Mouse (Mus musculus): ENCODE measurements around the gene Nadk2. TPM values are rescaled to one million over a fixed set of nuclear protein-coding genes. Genes with fewer than 3 reads are reported as not detected.

The Nadk2 gene
- total RNA-seq, 1 experiment, result 48.3 TPM

DNA sequence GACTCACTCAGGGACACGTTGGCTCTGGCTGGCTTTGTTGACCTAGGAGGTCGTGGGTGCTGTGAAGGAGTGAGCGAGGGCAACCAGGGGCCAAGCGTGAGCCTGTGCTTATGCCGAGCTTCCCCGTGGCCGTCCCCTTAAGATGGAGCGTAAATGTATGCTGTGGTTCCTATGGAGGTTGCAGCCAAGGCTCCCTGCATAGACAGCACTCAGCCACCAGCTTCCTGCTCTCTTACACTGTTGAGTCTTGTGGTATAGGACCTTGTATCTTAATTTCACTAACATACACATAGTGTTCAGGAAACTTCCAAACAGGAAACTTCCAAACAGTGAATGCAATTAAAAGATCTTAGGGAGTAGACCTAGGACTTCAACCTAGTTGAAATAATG, 17.6 kb downstream of the Nadk2 start:
- no peak for TF ChIP-seq ZC3H11A (IDR thresholded peaks at IDR 0.05; ENCODE audit: borderline replicate concordance, low read depth, low read length)
- TF ChIP-seq MAFK (IDR thresholded peaks at IDR 0.05; ENCODE audit: insufficient read depth, low read depth, low read length), result no peak
- no peak for TF ChIP-seq ZNF384 (IDR thresholded peaks at IDR 0.05; ENCODE audit: low read depth, low read length)
- TF ChIP-seq HCFC1 (IDR thresholded peaks at IDR 0.05; ENCODE audit: borderline replicate concordance, insufficient read depth, low read length), result no peak
- TF ChIP-seq CHD2 (IDR thresholded peaks at IDR 0.05; ENCODE audit: low read depth, low read length), result no peak
- in situ Hi-C loops (cut with MboI; ENCODE audit: low sequenced_read_pairs in 2 of 2, unreplicated experiment in 2 of 2), result no loop called here
- DNase-seq (ENCODE audit: low read depth, low spot score), result no peak
- no peaks in the 10 kb centered on the region for H3K9me3 ChIP-seq (ENCODE audit: control insufficient read depth, insufficient read depth, low read depth, low read length)
- no peak overlapping the region for H3K27ac ChIP-seq (ENCODE audit: insufficient read depth, low read depth, low read length, poor library complexity, severe bottlenecking)
- H3K4me1 ChIP-seq (ENCODE audit: control insufficient read depth in 2 of 2, insufficient read depth in 2 of 2, low read length in 2 of 2, poor library complexity in 1 of 2), result peaks cover 8% of the 10 kb centered on the region in 2 experiments
- H3K4me3 ChIP-seq (ENCODE audit: insufficient read depth in 1 of 2, low read depth in 1 of 2, low read length in 2 of 2, poor library complexity in 1 of 2, severe bottlenecking in 1 of 2), result no peak overlapping the region
- peaks cover 15% of the 10 kb centered on the region for H3K36me3 ChIP-seq (ENCODE audit: control insufficient read depth, insufficient read depth, low read length, poor library complexity, severe bottlenecking)
- no peak overlapping the region for H3K9ac ChIP-seq (ENCODE audit: insufficient read depth, low read depth, low read length, poor library complexity, severe bottlenecking)

DNA sequence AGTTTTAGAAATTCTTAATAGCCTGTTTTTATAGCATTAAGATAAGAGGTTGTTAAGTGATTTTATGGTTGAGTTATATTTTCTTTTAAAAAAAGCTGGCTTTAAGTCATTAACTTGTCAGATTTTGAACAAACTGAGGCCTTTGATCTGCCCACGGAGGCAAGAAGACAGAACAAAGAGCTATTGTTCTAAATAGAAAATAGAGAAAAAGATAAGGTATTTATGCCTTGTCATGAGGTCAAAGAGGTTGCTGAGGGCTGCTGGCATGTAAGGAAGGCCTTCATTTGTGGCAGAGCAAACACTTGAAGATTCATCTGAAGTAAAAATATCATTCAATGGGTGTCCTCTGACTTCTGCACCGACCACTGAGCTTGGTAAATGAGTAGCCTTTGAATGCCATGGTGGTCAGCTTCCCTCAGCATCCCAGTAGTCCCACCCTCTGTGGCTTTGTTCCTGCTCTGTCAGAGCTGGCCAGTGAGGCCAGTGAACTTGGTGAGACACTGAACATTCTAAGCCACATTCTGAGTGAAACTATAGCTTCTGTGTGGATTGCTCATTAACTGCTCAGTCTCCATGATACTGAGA, 18.2 kb downstream of the Nadk2 start:
- Histone ChIP-seq H3K4me3 (ENCODE audit: insufficient read depth in 1 of 2, low read depth in 1 of 2, low read length in 2 of 2, poor library complexity in 1 of 2, severe bottlenecking in 1 of 2) (no peak overlapping the region), H3K36me3 (ENCODE audit: control insufficient read depth, insufficient read depth, low read length, poor library complexity, severe bottlenecking) (peaks cover 15% of the 10 kb centered on the region), H3K4me1 (ENCODE audit: control insufficient read depth in 2 of 2, insufficient read depth in 2 of 2, low read length in 2 of 2, poor library complexity in 1 of 2) (peaks cover 8% of the 10 kb centered on the region in 2 experiments), H3K27ac (ENCODE audit: insufficient read depth, low read depth, low read length, poor library complexity, severe bottlenecking) (no peak overlapping the region), H3K9me3 (ENCODE audit: control insufficient read depth, insufficient read depth, low read depth, low read length) (no peaks in the 10 kb centered on the region), H3K9ac (ENCODE audit: insufficient read depth, low read depth, low read length, poor library complexity, severe bottlenecking) (no peak overlapping the region)
- in situ Hi-C loops (cut with MboI; ENCODE audit: low sequenced_read_pairs in 2 of 2, unreplicated experiment in 2 of 2), result no loop called here
- DNase-seq (ENCODE audit: low read depth, low spot score), result no peak
- TF ChIP-seq ZNF384 (IDR thresholded peaks at IDR 0.05; ENCODE audit: low read depth, low read length), result no peak
- no peak for TF ChIP-seq MAFK (IDR thresholded peaks at IDR 0.05; ENCODE audit: insufficient read depth, low read depth, low read length)
- TF ChIP-seq ZC3H11A (IDR thresholded peaks at IDR 0.05; ENCODE audit: borderline replicate concordance, low read depth, low read length), result no peak
- no peak for TF ChIP-seq CHD2 (IDR thresholded peaks at IDR 0.05; ENCODE audit: low read depth, low read length)
- TF ChIP-seq HCFC1 (IDR thresholded peaks at IDR 0.05; ENCODE audit: borderline replicate concordance, insufficient read depth, low read length), result no peak

DNA sequence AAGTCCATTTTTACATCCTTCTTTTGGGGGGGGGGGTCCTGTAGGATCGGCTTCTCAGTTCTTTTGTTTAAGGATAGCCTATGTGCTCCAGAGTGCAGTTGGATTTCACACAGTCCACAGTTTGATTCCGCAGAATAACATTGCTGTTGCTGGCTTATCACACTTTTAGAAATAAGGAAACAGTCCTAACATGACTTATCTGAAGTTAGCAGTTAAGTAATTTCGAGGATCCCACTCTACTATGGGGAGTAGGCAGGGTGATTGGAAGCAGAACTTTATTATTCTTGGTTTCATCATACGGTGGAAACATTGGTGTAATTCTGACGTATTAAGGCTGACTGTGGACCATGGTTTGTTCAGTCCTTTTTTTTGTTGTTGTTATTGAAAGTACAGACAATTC, 19.6 kb downstream of the Nadk2 start:
- DNase-seq (ENCODE audit: low read depth, low spot score), result no peak
- Histone ChIP-seq H3K27ac (ENCODE audit: insufficient read depth, low read depth, low read length, poor library complexity, severe bottlenecking) (no peak overlapping the region), H3K4me3 (ENCODE audit: insufficient read depth in 1 of 2, low read depth in 1 of 2, low read length in 2 of 2, poor library complexity in 1 of 2, severe bottlenecking in 1 of 2) (no peak overlapping the region), H3K9ac (ENCODE audit: insufficient read depth, low read depth, low read length, poor library complexity, severe bottlenecking) (no peak overlapping the region), H3K4me1 (ENCODE audit: control insufficient read depth in 2 of 2, insufficient read depth in 2 of 2, low read length in 2 of 2, poor library complexity in 1 of 2) (peaks cover 8% of the 10 kb centered on the region in 2 experiments), H3K9me3 (ENCODE audit: control insufficient read depth, insufficient read depth, low read depth, low read length) (no peaks in the 10 kb centered on the region), H3K36me3 (ENCODE audit: control insufficient read depth, insufficient read depth, low read length, poor library complexity, severe bottlenecking) (peaks cover 10% of the 10 kb centered on the region)
- TF ChIP-seq ZC3H11A (IDR thresholded peaks at IDR 0.05; ENCODE audit: borderline replicate concordance, low read depth, low read length) (no peak), ZNF384 (IDR thresholded peaks at IDR 0.05; ENCODE audit: low read depth, low read length) (no peak), HCFC1 (IDR thresholded peaks at IDR 0.05; ENCODE audit: borderline replicate concordance, insufficient read depth, low read length) (no peak), MAFK (IDR thresholded peaks at IDR 0.05; ENCODE audit: insufficient read depth, low read depth, low read length) (no peak), CHD2 (IDR thresholded peaks at IDR 0.05; ENCODE audit: low read depth, low read length) (no peak)
- in situ Hi-C loops (cut with MboI; ENCODE audit: low sequenced_read_pairs in 2 of 2, unreplicated experiment in 2 of 2), result no loop called here

- Histone ChIP-seq H3K4me1 (ENCODE audit: control insufficient read depth in 2 of 2, insufficient read depth in 2 of 2, low read length in 2 of 2, poor library complexity in 1 of 2) (no peaks in the 10 kb centered on the region; a peak in 1 of 4 replicates), H3K4me3 (ENCODE audit: insufficient read depth in 1 of 2, low read depth in 1 of 2, low read length in 2 of 2, poor library complexity in 1 of 2, severe bottlenecking in 1 of 2) (peak overlapping the region; percentile 24 to 30), H3K36me3 (ENCODE audit: control insufficient read depth, insufficient read depth, low read length, poor library complexity, severe bottlenecking) (peaks cover 17% of the 10 kb centered on the region), H3K27ac (ENCODE audit: insufficient read depth, low read depth, low read length, poor library complexity, severe bottlenecking) (peak overlapping the region; percentile 28), H3K9me3 (ENCODE audit: control insufficient read depth, insufficient read depth, low read depth, low read length) (no peaks in the 10 kb centered on the region), H3K9ac (ENCODE audit: insufficient read depth, low read depth, low read length, poor library complexity, severe bottlenecking) (peak overlapping the region; percentile 42; the same call in 1 of the 2 replicates)
- no peak for DNase-seq (ENCODE audit: low read depth, low spot score)
- TF ChIP-seq CHD2 (IDR thresholded peaks at IDR 0.05; ENCODE audit: low read depth, low read length) (no peak), MAFK (IDR thresholded peaks at IDR 0.05; ENCODE audit: insufficient read depth, low read depth, low read length) (no peak), HCFC1 (IDR thresholded peaks at IDR 0.05; ENCODE audit: borderline replicate concordance, insufficient read depth, low read length) (no peak), ZNF384 (IDR thresholded peaks at IDR 0.05; ENCODE audit: low read depth, low read length) (no peak), ZC3H11A (IDR thresholded peaks at IDR 0.05; ENCODE audit: borderline replicate concordance, low read depth, low read length) (no peak)
- in situ Hi-C loops (cut with MboI; ENCODE audit: low sequenced_read_pairs in 2 of 2, unreplicated experiment in 2 of 2), result no loop called here
These were observed 22.7 kb downstream of the Nadk2 start for GRCm38 (mm10) chr15:9093598-9094365.

Measured in ES-E14 (cell line).